Mouse (Mus musculus) ES-Bruce4 (cell line): ENCODE results near the gene Rtn1. TPM values are rescaled to one million over a fixed set of nuclear protein-coding genes. Genes with fewer than 3 reads are reported as not detected.

Experiments used
- H3K27ac ChIP-seq: 2 replicates; pipeline ENCODE4 v1.5.1; 2012; ENCODE audit warnings: low read length, inconsistent platforms; ENCODE audit not compliant: insufficient read depth
- H3K27me3 ChIP-seq: 2 replicates; pipeline ENCODE4 v1.6.1; 2012; ENCODE audit warnings: mild to moderate bottlenecking, low read length, inconsistent platforms; ENCODE audit not compliant: control insufficient read depth, poor library complexity, insufficient read depth, severe bottlenecking
- H3K36me3 ChIP-seq: 2 replicates; pipeline ENCODE4 v1.6.1; 2012; ENCODE audit warnings: inconsistent platforms, mild to moderate bottlenecking, low read length, moderate library complexity; ENCODE audit not compliant: control insufficient read depth, poor library complexity, insufficient read depth, severe bottlenecking
- H3K4me1 ChIP-seq: one replicate; pipeline ENCODE4 v1.8.1; 2011; ENCODE audit warnings: low read length; ENCODE audit not compliant: control insufficient read depth, insufficient read depth
- H3K4me3 ChIP-seq: 2 replicates; pipeline ENCODE4 v1.5.1; 2011; ENCODE audit warnings: low read depth, mild to moderate bottlenecking, low read length
- H3K9ac ChIP-seq: 2 replicates; pipeline ENCODE4 v1.6.1; 2012; ENCODE audit warnings: low read depth, mild to moderate bottlenecking, inconsistent platforms; ENCODE audit not compliant: poor library complexity, severe bottlenecking
- H3K9me3 ChIP-seq: replicated peaks from 2 replicates; pipeline ENCODE4 v1.6.1; 2012; ENCODE audit warnings: mild to moderate bottlenecking, low read length, inconsistent platforms; ENCODE audit not compliant: control insufficient read depth, poor library complexity, insufficient read depth, severe bottlenecking
- CTCF ChIP-seq: IDR thresholded peaks from one replicate; pipeline ENCODE4 v1.8.1; 2011; ENCODE audit warnings: low read depth, low read length
- EP300 ChIP-seq: IDR thresholded peaks from 2 replicates; pipeline ENCODE4 v1.6.1; 2011; ENCODE audit warnings: low read depth, low read length; ENCODE audit not compliant: insufficient read depth
- POLR2A ChIP-seq: IDR thresholded peaks from one replicate; pipeline ENCODE4 v1.8.1; 2011; ENCODE audit warnings: low read length; ENCODE audit not compliant: insufficient read depth
- polyA plus RNA-seq: library from polyadenylated mRNA; stranded (reverse); fragments of >200 nt; gene quantifications from 2 replicates; pipeline ENCODE4 v1.2.4, GENCODE M21; 2011; ENCODE audit warnings: low read depth; ENCODE audit not compliant: missing spikeins, insufficient read depth, insufficient read length

The Rtn1 gene
- polyA plus RNA-seq, 1 experiment = 6.3 TPM

- Histone ChIP-seq H3K27ac (no peak overlapping the region), H3K36me3 (no peaks in the 10 kb centered on the region), H3K27me3 (no peaks in the 10 kb centered on the region), H3K4me3 (no peak overlapping the region), H3K9ac (no peak overlapping the region), H3K9me3 (no peaks in the 10 kb centered on the region), H3K4me1 (peaks cover 3% of the 10 kb centered on the region)
- TF ChIP-seq EP300 (no peak), POLR2A (no peak), CTCF (no peak)
Measured at GRCm38 (mm10) chr12:72325025-72325424, 83.8 kb downstream of the Rtn1 start.

- H3K4me1 ChIP-seq = peaks cover 3% of the 10 kb centered on the region
- no peaks in the 10 kb centered on the region for H3K9me3 ChIP-seq
- H3K27ac ChIP-seq = no peak overlapping the region
- no peaks in the 10 kb centered on the region for H3K27me3 ChIP-seq
- H3K36me3 ChIP-seq = no peaks in the 10 kb centered on the region
- TF ChIP-seq POLR2A = no peak
- TF ChIP-seq EP300 = no peak
- TF ChIP-seq CTCF = no peak
- no peak overlapping the region for H3K4me3 ChIP-seq
- H3K9ac ChIP-seq = no peak overlapping the region
Measured at GRCm38 (mm10) chr12:72324210-72324871, 84.5 kb downstream of the Rtn1 start.

- H3K4me1 ChIP-seq = peaks cover 3% of the 10 kb centered on the region
- H3K9ac ChIP-seq = no peak overlapping the region
- H3K36me3 ChIP-seq = no peaks in the 10 kb centered on the region
- H3K27me3 ChIP-seq = no peaks in the 10 kb centered on the region
- H3K27ac ChIP-seq = no peak overlapping the region
- TF ChIP-seq CTCF (no peak), POLR2A (no peak), EP300 (no peak)
- H3K4me3 ChIP-seq = no peak overlapping the region
- H3K9me3 ChIP-seq = no peaks in the 10 kb centered on the region
Measured at GRCm38 (mm10) chr12:72323778-72324177, 85.1 kb downstream of the Rtn1 start.

- H3K4me1 ChIP-seq = no peaks in the 10 kb centered on the region
- no peak overlapping the region for H3K9ac ChIP-seq
- TF ChIP-seq POLR2A (no peak), EP300 (no peak), CTCF (no peak)
- H3K27ac ChIP-seq = no peak overlapping the region
- H3K4me3 ChIP-seq = no peak overlapping the region
- H3K9me3 ChIP-seq = no peaks in the 10 kb centered on the region
- H3K27me3 ChIP-seq = no peaks in the 10 kb centered on the region
- H3K36me3 ChIP-seq = no peaks in the 10 kb centered on the region
Measured at GRCm38 (mm10) chr12:72315732-72316465, 93.0 kb downstream of the Rtn1 start.

- TF ChIP-seq EP300 (no peak), CTCF (no peak), POLR2A (no peak)
- Histone ChIP-seq H3K9me3 (no peaks in the 10 kb centered on the region), H3K4me3 (no peak overlapping the region), H3K4me1 (no peaks in the 10 kb centered on the region), H3K36me3 (no peaks in the 10 kb centered on the region), H3K9ac (no peak overlapping the region), H3K27me3 (no peaks in the 10 kb centered on the region), H3K27ac (no peak overlapping the region)
Measured at GRCm38 (mm10) chr12:72310818-72311217, 98.0 kb downstream of the Rtn1 start.

GRCm38 (mm10) chr12:72308506-72308905 is 100.3 kb downstream of the Rtn1 start:
- Histone ChIP-seq H3K27me3 (no peaks in the 10 kb centered on the region), H3K4me1 (no peaks in the 10 kb centered on the region), H3K36me3 (no peaks in the 10 kb centered on the region), H3K9ac (no peak overlapping the region), H3K4me3 (no peak overlapping the region), H3K9me3 (no peaks in the 10 kb centered on the region), H3K27ac (no peak overlapping the region)
- no peak for TF ChIP-seq CTCF
- no peak for TF ChIP-seq POLR2A
- TF ChIP-seq EP300 = no peak
